Mouse (Mus musculus): Measurements from ENCODE around the gene Zfp319.

The Zfp319 gene

GRCm38 (mm10) chr8:95351461-95351860 is 19.7 kb upstream of the Zfp319 start:
- DNase-seq (ENCODE audit: low spot score in 2 of 2), result no peak

GRCm38 (mm10) chr8:95348811-95349630 is 17.3 kb upstream of the Zfp319 start:
- DNase-seq (ENCODE audit: low spot score in 2 of 2), result no peak

- no peak for DNase-seq (ENCODE audit: low spot score in 2 of 2)
These were observed 16.6 kb upstream of the Zfp319 start for GRCm38 (mm10) chr8:95348356-95348755.

- DNase-seq (ENCODE audit: low spot score in 2 of 2), result peak; percentile 45 to 75
These were observed 15.1 kb upstream of the Zfp319 start for GRCm38 (mm10) chr8:95346643-95347545.

- DNase-seq (ENCODE audit: low spot score in 2 of 2), result no peak
These were observed 12.9 kb upstream of the Zfp319 start for GRCm38 (mm10) chr8:95344668-95345067.

- no peak for DNase-seq (ENCODE audit: low spot score in 2 of 2)
These were observed 10.0 kb upstream of the Zfp319 start for GRCm38 (mm10) chr8:95341721-95342120.

GRCm38 (mm10) chr8:95336363-95336762 is 4.6 kb upstream of the Zfp319 start:
- DNase-seq (ENCODE audit: low spot score in 2 of 2), result no peak

GRCm38 (mm10) chr8:95335706-95336105 is 4.0 kb upstream of the Zfp319 start:
- no peak for DNase-seq (ENCODE audit: low spot score in 2 of 2)

- DNase-seq (ENCODE audit: low spot score in 2 of 2), result no peak
These were observed 868 bp upstream of the Zfp319 start for GRCm38 (mm10) chr8:95332437-95333199.

- no peak for DNase-seq (ENCODE audit: low spot score in 2 of 2)
These were observed 512 bp downstream of the Zfp319 start for GRCm38 (mm10) chr8:95331156-95331719.

- DNase-seq (ENCODE audit: low spot score in 2 of 2), result no peak
These were observed 1.4 kb downstream of the Zfp319 start for GRCm38 (mm10) chr8:95330367-95330766.

GRCm38 (mm10) chr8:95327866-95328465 is 3.8 kb downstream of the Zfp319 start:
- no peak for DNase-seq (ENCODE audit: low spot score in 2 of 2)

- no peak for DNase-seq (ENCODE audit: low spot score in 2 of 2)
These were observed 4.9 kb downstream of the Zfp319 start for GRCm38 (mm10) chr8:95326822-95327221.

- no peak for DNase-seq (ENCODE audit: low spot score in 2 of 2)
These were observed 7.1 kb downstream of the Zfp319 start for GRCm38 (mm10) chr8:95324646-95325045.

GRCm38 (mm10) chr8:95323201-95323600 is 8.5 kb downstream of the Zfp319 start:
- DNase-seq (ENCODE audit: low spot score in 2 of 2), result no peak

GRCm38 (mm10) chr8:95320224-95321139 is 11.3 kb downstream of the Zfp319 start:
- DNase-seq (ENCODE audit: low spot score in 2 of 2), result peak; percentile 41 to 79

- DNase-seq (ENCODE audit: low spot score in 2 of 2), result no peak
These were observed 16.4 kb downstream of the Zfp319 start for GRCm38 (mm10) chr8:95315350-95315749.

- DNase-seq (ENCODE audit: low spot score in 2 of 2), result no peak
These were observed 17.0 kb downstream of the Zfp319 start for GRCm38 (mm10) chr8:95314707-95315106.

GRCm38 (mm10) chr8:95313857-95314256 is 17.9 kb downstream of the Zfp319 start:
- DNase-seq (ENCODE audit: low spot score in 2 of 2), result no peak

- DNase-seq (ENCODE audit: low spot score in 2 of 2), result peak in 1 of 2 experiments; percentile 41
These were observed 18.9 kb downstream of the Zfp319 start for GRCm38 (mm10) chr8:95312836-95313235.

Data from spleen, postnatal 10 days (tissue).